Mouse (Mus musculus): ENCODE data around the gene Sass6. TPM values are rescaled to one million over a fixed set of nuclear protein-coding genes. Genes with fewer than 3 reads are reported as not detected.
"Not testable (repeated sequence)": the region's sequence is repeated elsewhere in the genome, so short reads cannot be mapped to it uniquely, and the experiment has no call there.

Gene Sass6
- total RNA-seq, 2 experiments from 2014 or later, result 11.5 to 12.3 TPM

- no peak for DNase-seq
- intact Hi-C loops (cut with DNase I), result no loop called here
These were observed 27.9 kb downstream of the Sass6 start for GRCm38 (mm10) chr3:116622641-116623040.

- no peak for DNase-seq
- intact Hi-C loops (cut with DNase I), result no loop called here
These were observed 36.7 kb downstream of the Sass6 start for GRCm38 (mm10) chr3:116631459-116631858.

- no peak for DNase-seq
- intact Hi-C loops (cut with DNase I), result no loop called here
These were observed 38.2 kb downstream of the Sass6 start for GRCm38 (mm10) chr3:116632971-116633370.

GRCm38 (mm10) chr3:116634091-116634490 is 39.3 kb downstream of the Sass6 start:
- no peak for DNase-seq
- intact Hi-C loops (cut with DNase I), result no loop called here

- intact Hi-C loops (cut with DNase I), result no loop called here
- DNase-seq, result no peak
These were observed 40.1 kb downstream of the Sass6 start for GRCm38 (mm10) chr3:116634853-116635252.

- no peak for DNase-seq
- intact Hi-C loops (cut with DNase I), result no loop called here
These were observed 41.0 kb downstream of the Sass6 start for GRCm38 (mm10) chr3:116635799-116636198.

- DNase-seq, result no peak
- intact Hi-C loops (cut with DNase I), result no loop called here
These were observed 43.1 kb downstream of the Sass6 start for GRCm38 (mm10) chr3:116637693-116638476.

GRCm38 (mm10) chr3:116638572-116638971 is 43.8 kb downstream of the Sass6 start:
- DNase-seq, result no peak
- intact Hi-C loops (cut with DNase I), result no loop called here

- DNase-seq, result no peak
- intact Hi-C loops (cut with DNase I), result no loop called here
These were observed 45.2 kb downstream of the Sass6 start for GRCm38 (mm10) chr3:116640024-116640423.

- intact Hi-C loops (cut with DNase I), result no loop called here
- DNase-seq, result no peak
These were observed 47.1 kb downstream of the Sass6 start for GRCm38 (mm10) chr3:116641811-116642371.

- no peak for DNase-seq
- intact Hi-C loops (cut with DNase I), result no loop called here
These were observed 47.6 kb downstream of the Sass6 start for GRCm38 (mm10) chr3:116642373-116642772.

- no peak for DNase-seq
- intact Hi-C loops (cut with DNase I), result no loop called here
These were observed 51.6 kb downstream of the Sass6 start for GRCm38 (mm10) chr3:116646387-116646786.

- intact Hi-C loops (cut with DNase I), result no loop called here
- DNase-seq, result no peak
These were observed 54.0 kb downstream of the Sass6 start for GRCm38 (mm10) chr3:116648805-116649204.

- intact Hi-C loops (cut with DNase I), result no loop called here
- no peak for DNase-seq
These were observed 55.9 kb downstream of the Sass6 start for GRCm38 (mm10) chr3:116650698-116651097.

- no peak for DNase-seq
- intact Hi-C loops (cut with DNase I), result no loop called here
These were observed 57.3 kb downstream of the Sass6 start for GRCm38 (mm10) chr3:116652033-116652446.

- intact Hi-C loops (cut with DNase I), result no loop called here
- no peak for DNase-seq
These were observed 58.6 kb downstream of the Sass6 start for GRCm38 (mm10) chr3:116653278-116653945.

- intact Hi-C loops (cut with DNase I); DNase-seq: not testable (repeated sequence)
These were observed 59.3 kb downstream of the Sass6 start for GRCm38 (mm10) chr3:116654051-116654450.

GRCm38 (mm10) chr3:116656184-116656965 is 61.6 kb downstream of the Sass6 start:
- intact Hi-C loops (cut with DNase I), result no loop called here
- no peak for DNase-seq

- no peak for DNase-seq
- intact Hi-C loops (cut with DNase I), result no loop called here
These were observed 64.3 kb downstream of the Sass6 start for GRCm38 (mm10) chr3:116658928-116659565.

GRCm38 (mm10) chr3:116659856-116660430 is 65.2 kb downstream of the Sass6 start:
- intact Hi-C loops (cut with DNase I), result no loop called here
- DNase-seq, result no peak
